Mouse (Mus musculus) forebrain, embryonic 11.5 days (tissue): ENCODE data around the gene Rbm10. TPM values are rescaled to one million over a fixed set of nuclear protein-coding genes. Genes with fewer than 3 reads are reported as not detected.

ENCODE experiments used
- ATAC-seq: fragments of 200-750 bp; cut with Nextera tagmentation; replicated peaks from 2 replicates; pipeline ENCODE4 v1.8.0; 2017; ENCODE audit warnings: moderate TSS enrichment; ENCODE audit not compliant: low FRiP score
- DNase-seq: peaks from one replicate; pipeline ENCODE4 v3.0.0-alpha.2; 2017; ENCODE audit warnings: low spot score
- H3K27ac ChIP-seq: fragments of 300-500 bp; sonication (generic); 2 replicates; pipeline ENCODE4 v1.5.1; 2014; ENCODE audit warnings: low read depth, low read length
- H3K27me3 ChIP-seq: fragments of 300-500 bp; sonication (generic); 2 replicates; pipeline ENCODE4 v1.6.1; 2014; ENCODE audit warnings: mild to moderate bottlenecking, low read length, mixed read lengths; ENCODE audit not compliant: control insufficient read depth, insufficient read depth
- H3K36me3 ChIP-seq: fragments of 300-500 bp; sonication (generic); 2 replicates; pipeline ENCODE4 v1.6.1; 2014; ENCODE audit warnings: mild to moderate bottlenecking, low read length, moderate library complexity, mixed read lengths; ENCODE audit not compliant: control insufficient read depth, insufficient read depth
- H3K4me1 ChIP-seq: fragments of 300-500 bp; sonication (generic); replicated peaks from 2 replicates; pipeline ENCODE4 v1.6.1; 2014; ENCODE audit warnings: low read length, mixed read lengths; ENCODE audit not compliant: control insufficient read depth, insufficient read depth
- H3K4me2 ChIP-seq: fragments of 300-500 bp; sonication (generic); 2 replicates; pipeline ENCODE4 v1.6.1; 2014; ENCODE audit warnings: low read depth, mild to moderate bottlenecking, low read length, moderate library complexity, mixed read lengths; ENCODE audit not compliant: severe bottlenecking
- H3K4me3 ChIP-seq: fragments of 300-500 bp; sonication (generic); 2 replicates; pipeline ENCODE4 v1.5.1; 2014; ENCODE audit warnings: low read depth, low read length
- H3K9ac ChIP-seq: fragments of 300-500 bp; sonication (generic); 2 replicates; pipeline ENCODE4 v1.6.1; 2014; ENCODE audit warnings: low read length
- H3K9me3 ChIP-seq: fragments of 300-500 bp; sonication (generic); 2 replicates; pipeline ENCODE4 v1.6.1; 2016; ENCODE audit warnings: low read length, mixed read lengths; ENCODE audit not compliant: control insufficient read depth
- WGBS: fragments of 180-500 bp; shearing (Covaris S2); extraction: QIAGEN DNeasy Blood & Tissue Kit; methylation state at CpG from one replicate; pipeline ENCODE4 v1.1.7; 2014; 5-methylcytosine and 5-hydroxymethylcytosine counted together
- polyA plus RNA-seq: library from polyadenylated mRNA; unstranded; fragments of >200 nt; fragmentation: Nextera tagmentation; extraction: Ambion mirVana; gene quantifications from 2 replicates; pipeline ENCODE4 v1.2.1, GENCODE M21; 2014

Rbm10 gene
- polyA plus RNA-seq, 1 experiment from 2014 or later: 88.9 TPM

DNA sequence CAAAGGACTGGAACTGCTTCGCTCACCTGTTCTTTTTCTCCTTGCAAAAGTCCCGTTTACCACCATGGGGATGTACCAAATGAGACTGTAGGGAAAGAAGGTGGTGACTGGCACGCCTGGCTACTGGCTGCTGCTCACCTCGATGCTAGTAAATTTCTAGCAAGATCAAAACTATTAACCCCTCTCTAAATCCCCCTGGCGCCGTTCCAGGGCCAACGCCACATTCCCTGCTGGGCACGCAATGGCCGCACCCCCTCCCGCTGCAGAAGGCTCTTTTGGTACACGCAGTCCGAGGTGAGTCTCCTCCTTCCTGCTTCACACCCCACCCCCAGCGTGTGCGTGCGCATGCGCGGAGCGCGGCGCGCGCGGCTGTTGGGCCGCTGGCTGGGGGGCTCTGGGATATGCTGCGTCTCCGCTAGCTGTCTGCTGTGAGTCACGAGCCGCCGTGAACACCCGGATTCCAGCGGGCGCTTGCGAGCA lies 70.8 kb downstream of the Rbm10 start:
- peak overlapping the region; percentile 94 for H3K27ac ChIP-seq

DNA sequence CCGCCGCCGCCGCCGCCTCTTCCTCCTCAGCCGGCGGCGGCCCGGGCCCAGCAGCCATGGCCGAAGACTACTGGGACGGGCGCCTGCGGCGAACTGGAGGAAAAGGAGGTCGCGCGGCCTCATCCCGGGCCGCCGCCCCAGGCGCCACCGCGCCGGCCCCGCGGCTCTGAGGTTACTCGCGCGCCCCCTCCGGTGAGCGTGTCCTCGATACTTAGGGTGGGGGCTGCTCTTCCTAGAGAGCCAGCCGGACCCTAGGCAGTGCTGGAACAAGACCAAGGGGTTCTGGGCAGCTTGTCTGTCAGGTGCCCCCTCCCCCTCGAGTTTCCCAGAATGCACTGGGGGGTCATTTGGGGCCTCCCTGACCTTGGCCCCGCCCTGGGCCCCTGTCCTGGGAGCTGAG lies 71.3 kb downstream of the Rbm10 start:
- Histone ChIP-seq H3K4me2 (peak overlapping the region; percentile 61), H3K36me3 (no peaks in the 10 kb centered on the region), H3K27ac (peak overlapping the region; percentile 94), H3K27me3 (no peaks in the 10 kb centered on the region), H3K4me1 (peaks cover 2% of the 10 kb centered on the region; the same call in 1 of the 2 replicates), H3K9me3 (no peaks in the 10 kb centered on the region), H3K4me3 (peak overlapping the region; percentile 62), H3K9ac (peak overlapping the region; percentile 80)
- DNase-seq (peak; percentile 79), ATAC-seq (peak; percentile 73)
- WGBS: 24% methylated on average over 24 of the region's 35 CpGs

More for the DNA sequence above, 70.8 kb downstream of the Rbm10 start:
- DNase-seq (peak; percentile 88), ATAC-seq (peak; percentile 92)
- WGBS: 22% methylated on average over 21 of the region's 33 CpGs
- H3K9ac ChIP-seq: peak overlapping the region; percentile 80
- no peaks in the 10 kb centered on the region for H3K36me3 ChIP-seq
- no peaks in the 10 kb centered on the region for H3K27me3 ChIP-seq
- peaks cover 2% of the 10 kb centered on the region; the same call in 1 of the 2 replicates for H3K4me1 ChIP-seq
- H3K9me3 ChIP-seq: no peaks in the 10 kb centered on the region
- peak overlapping the region; percentile 61 for H3K4me2 ChIP-seq
- peak overlapping the region; percentile 62 for H3K4me3 ChIP-seq

DNA sequence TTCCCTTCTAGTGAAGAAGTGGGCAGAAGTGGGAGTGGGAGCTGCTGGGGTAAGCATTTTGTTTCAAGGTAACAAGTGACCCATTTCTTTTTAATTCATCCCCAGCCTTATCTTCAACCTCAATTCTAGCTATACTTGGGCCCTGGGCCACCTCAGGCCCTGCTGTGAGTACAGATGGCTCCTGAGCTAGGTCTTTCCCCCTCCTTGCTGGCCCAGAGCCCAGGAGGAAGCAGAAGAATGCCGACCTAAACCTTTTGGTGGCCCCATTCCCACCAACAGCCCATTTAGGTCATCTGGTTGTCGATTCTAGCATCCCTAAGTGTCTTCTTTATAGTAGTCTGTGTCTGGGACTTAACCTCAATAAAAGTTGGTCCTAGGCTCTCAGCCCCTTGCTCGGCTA lies 74.3 kb downstream of the Rbm10 start:
- DNase-seq: no peak
- H3K9ac ChIP-seq: no peak overlapping the region
- H3K4me3 ChIP-seq: no peak overlapping the region
- H3K4me1 ChIP-seq: peaks cover 2% of the 10 kb centered on the region; the same call in 1 of the 2 replicates
- no peaks in the 10 kb centered on the region; the same call in 1 of the 2 replicates for H3K36me3 ChIP-seq
- 79% methylated on average over 3 of the region's 3 CpGs for WGBS
- no peaks in the 10 kb centered on the region for H3K9me3 ChIP-seq
- H3K27me3 ChIP-seq: no peaks in the 10 kb centered on the region
- H3K4me2 ChIP-seq: no peak overlapping the region
- H3K27ac ChIP-seq: no peak overlapping the region
- no peak for ATAC-seq

DNA sequence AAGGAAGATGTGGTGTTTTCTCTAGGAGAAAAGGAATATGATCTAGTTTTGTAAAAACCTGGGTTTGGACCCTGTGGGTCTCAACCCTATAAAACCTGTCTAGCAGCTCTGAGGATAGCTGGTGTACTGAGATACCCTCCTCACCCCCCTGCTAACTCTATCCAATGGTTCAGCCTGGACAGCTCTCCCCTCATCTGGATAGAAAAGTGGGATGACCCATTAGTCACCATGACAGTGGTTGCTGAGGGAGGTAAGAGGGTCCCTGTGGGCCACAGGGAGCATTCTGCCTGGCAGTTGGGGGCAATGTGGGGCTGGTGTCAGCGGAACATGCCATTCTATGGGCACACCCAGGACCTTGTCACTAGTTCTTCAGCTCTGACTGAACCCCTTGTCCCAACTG lies 75.3 kb downstream of the Rbm10 start:
- ATAC-seq (no peak), DNase-seq (no peak)
- WGBS: 92% methylated on average over 1 of the region's 1 CpGs
- H3K4me2 ChIP-seq: no peak overlapping the region
- H3K9ac ChIP-seq: no peak overlapping the region
- H3K9me3 ChIP-seq: no peaks in the 10 kb centered on the region
- 0 out of 2 replicates have a peak, but pooled peaks cover 2% of the 10 kb centered on the region for H3K4me1 ChIP-seq
- H3K4me3 ChIP-seq: no peak overlapping the region
- H3K36me3 ChIP-seq: no peaks in the 10 kb centered on the region; the same call in 1 of the 2 replicates
- H3K27me3 ChIP-seq: no peaks in the 10 kb centered on the region
- no peak overlapping the region for H3K27ac ChIP-seq

DNA sequence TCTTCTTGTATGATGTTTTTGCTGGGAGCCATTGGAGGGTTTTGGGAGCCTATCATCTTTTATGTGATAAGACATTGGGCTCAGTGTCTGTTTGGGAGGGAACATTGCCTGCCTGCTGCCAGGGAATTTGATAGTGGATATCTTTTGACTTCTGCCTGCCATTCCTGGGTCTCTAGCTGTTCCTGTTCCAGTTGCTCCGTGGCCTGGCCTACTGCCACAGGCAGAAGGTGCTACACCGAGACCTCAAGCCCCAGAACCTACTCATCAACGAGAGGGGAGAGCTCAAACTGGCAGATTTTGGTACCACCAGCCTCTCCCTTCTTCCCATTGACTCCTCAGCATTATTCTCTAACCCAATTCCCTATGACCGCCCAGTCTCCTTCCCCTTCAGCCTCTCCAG lies 78.5 kb downstream of the Rbm10 start:
- 91% methylated on average over 4 of the region's 4 CpGs for whole genome bisulfite sequencing

More for the DNA sequence above, 78.5 kb downstream of the Rbm10 start:
- Histone ChIP-seq H3K27me3 (no peaks in the 10 kb centered on the region), H3K4me1 (no peaks in the 10 kb centered on the region), H3K9ac (no peak overlapping the region), H3K9me3 (no peaks in the 10 kb centered on the region), H3K4me2 (no peak overlapping the region), H3K27ac (no peak overlapping the region), H3K36me3 (no peaks in the 10 kb centered on the region; the same call in 1 of the 2 replicates), H3K4me3 (no peak overlapping the region)
- no peak for DNase-seq
- ATAC-seq: no peak

Other genes starting within 250 kb of the Rbm10 start
- 10.7 and 11.7 TPM in 2 replicates for gene Jade3, start 191.8 kb upstream of the Rbm10 start, polyA plus RNA-seq
- 0.15 and 0.28 TPM in 2 replicates for gene Rgn, start 67.7 kb upstream of the Rbm10 start, polyA plus RNA-seq
- gene Ndufb11, start 116 bp downstream of the Rbm10 start, polyA plus RNA-seq: 172 and 184 TPM in 2 replicates
- 294 and 300 TPM in 2 replicates for gene Uba1, start 40.8 kb downstream of the Rbm10 start, polyA plus RNA-seq
- gene Cdk16, start 70.5 kb downstream of the Rbm10 start, polyA plus RNA-seq: 117 and 123 TPM in 2 replicates
- gene Usp11, start 86.4 kb downstream of the Rbm10 start, polyA plus RNA-seq: 69.5 and 74.3 TPM in 2 replicates
- 97.1 and 104 TPM in 2 replicates for gene Araf, start 180.3 kb downstream of the Rbm10 start, polyA plus RNA-seq